Mouse (Mus musculus) cerebellum, postnatal 14 days (tissue): Measurements from ENCODE around the gene Ltb4r1.

ENCODE experiments used
- DNase-seq, 2 experiments: peaks; one replicate each; pipeline ENCODE4 v3.0.0; 2021; ENCODE audit warnings: mixed read lengths in 2 of 2

Ltb4r1 gene

DNA sequence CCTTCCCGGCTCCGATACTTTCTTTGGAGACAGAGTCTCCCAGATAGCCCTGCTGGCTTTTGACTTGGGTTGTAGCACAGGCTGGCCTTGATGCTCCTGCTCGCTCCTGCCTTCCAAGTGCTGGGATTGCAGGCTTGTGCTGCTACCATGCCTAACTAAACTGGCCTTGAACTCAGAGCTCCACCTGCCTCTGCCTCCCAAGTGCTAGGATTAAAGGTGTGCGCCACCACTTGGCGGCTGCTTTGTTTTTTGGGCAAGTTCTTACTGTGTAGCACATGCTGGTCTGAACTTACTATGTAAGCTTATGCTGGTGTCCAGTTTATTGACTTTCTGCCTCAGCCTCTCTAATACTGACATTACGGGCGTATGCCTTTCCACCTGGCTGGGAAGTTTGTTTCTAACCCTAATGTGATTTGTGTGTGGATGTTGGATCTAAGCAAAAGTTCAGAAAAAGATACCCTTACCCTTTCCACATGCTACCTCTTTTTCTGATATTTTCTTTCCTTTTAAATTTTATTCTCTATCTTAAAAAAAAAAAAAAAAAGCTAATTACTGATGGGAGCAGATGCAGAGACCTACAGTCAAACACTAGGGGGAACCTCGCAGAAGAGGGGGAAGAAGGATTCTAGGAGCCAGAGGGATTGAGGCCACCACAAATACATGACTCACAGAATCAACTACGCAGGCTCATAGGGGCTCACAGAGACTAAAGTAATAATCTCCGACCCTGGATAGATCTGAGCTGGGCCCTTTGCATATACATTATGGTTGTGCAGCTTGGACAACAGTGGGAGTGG is 18.5 kb upstream of the Ltb4r1 start:
- DNase-seq = no peak

DNA sequence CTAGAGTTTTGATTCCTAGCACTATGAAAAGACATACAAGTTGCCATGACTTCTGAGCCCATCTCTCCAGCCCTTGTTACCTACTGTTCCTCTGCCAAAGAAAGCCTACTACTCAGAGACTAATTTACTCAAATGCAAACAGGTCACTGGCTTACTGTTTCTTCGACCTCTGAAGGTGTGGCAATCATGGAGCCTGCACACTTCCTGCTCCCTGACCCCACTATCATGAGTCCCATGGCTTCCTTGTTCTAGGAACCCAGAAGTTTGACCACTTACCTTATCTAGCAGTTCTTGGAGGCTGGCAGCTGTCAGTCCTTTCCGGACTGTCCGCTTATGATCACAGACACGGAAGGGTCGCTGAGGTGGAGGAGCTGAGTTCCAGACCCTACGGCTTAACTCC is 8.2 kb upstream of the Ltb4r1 start:
- DNase-seq = no peak

DNA sequence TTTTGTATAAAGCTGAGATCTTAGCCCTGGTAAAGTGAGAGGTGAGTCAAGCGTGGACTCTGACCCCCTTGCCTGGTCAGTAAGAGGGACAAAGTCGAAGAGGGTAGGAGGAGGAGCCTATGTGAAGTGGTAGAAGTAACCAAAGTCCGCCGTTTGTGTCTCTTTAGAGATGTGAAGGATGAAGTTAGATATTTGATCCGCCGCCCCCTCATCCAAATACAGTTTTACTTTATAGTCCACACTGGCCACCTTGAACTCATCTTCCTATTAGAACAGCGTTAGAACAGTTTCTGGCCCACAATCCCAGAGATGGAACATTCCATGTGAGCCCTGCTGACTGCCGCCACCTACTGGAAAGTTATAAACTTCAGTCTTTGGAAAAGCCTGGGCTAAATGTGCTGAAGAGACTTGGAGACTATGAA is 7.4 kb upstream of the Ltb4r1 start, which contains the start of gene Cideb:
TSS of gene Cideb (minus strand) at position 96 of the 422 bp plus-strand sequence.
- peak; percentile 59 to 67 for DNase-seq

DNA sequence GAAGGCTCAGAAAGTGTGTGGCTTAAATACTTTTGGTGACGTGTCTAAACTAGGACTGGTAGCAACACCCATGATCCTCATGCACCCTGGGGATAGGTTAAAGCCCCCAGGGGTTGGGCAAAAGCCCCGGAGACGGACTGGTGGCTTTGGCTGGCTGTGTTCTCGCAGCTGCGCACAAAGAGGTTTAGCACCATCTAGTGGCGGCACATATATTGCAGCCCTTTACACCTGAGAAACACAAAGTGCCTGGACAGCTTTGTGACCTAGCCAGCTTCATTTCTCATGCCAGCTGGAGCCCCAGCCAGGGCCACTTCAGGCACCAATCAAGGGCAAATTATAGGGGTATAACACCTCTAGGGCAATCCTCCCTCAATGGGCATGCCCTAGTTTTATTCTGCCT is 5.6 kb upstream of the Ltb4r1 start:
- DNase-seq = peak; percentile 92 to 95

DNA sequence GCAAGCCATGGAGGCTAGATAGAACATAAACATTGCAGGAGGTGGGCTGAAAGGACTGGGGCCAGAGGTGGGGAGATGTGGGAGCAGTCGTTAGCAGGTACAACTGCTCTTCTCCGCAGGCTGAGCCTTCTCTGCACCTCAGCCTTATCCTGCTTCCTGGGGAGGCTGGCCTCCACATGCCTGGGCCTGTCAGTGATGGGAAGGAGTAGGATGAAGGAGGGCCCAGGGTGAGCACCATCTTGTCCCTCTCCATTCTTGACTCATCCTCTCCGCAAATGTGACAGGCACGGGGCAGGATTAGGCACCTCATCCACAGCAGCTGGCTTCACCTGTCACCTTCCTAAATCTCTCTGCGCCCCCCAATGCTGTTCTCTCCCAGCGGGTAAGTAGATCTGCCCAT is 4.6 kb upstream of the Ltb4r1 start, which contains the start of gene Ltb4r2:
TSS of gene Ltb4r2 (plus strand) at position 266 of the 400 bp plus-strand sequence.
- no peak for DNase-seq

DNA sequence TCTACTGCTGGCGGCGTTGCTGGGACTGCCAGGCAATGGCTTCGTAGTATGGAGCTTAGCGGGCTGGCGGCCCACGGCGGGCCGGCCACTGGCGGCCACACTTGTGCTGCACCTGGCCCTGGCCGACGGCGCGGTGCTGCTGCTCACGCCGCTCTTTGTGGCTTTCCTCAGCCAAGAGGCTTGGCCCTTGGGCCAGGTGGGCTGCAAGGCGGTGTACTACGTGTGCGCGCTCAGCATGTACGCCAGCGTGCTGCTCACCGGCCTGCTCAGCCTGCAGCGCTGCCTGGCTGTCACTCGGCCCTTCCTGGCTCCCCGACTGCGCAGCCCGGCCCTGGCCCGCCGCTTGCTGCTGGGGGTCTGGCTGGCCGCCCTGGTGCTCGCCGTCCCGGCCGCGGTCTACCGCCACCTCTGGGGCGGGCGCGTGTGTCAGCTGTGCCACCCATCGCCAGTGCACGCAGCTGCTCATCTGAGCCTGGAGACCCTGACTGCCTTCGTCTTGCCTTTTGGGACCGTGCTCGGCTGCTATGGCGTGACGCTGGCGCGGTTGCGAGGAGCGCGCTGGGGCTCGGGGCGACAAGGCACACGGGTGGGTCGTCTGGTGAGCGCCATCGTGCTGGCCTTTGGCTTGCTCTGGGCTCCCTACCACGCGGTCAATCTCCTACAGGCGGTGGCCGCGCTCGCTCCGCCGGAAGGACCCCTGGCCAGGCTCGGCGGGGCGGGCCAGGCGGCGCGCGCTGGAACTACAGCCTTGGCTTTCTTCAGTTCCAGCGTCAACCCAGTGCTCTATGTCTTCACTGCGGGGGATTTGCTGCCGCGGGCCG is 3.6 kb upstream of the Ltb4r1 start:
- DNase-seq = peak; percentile 56

DNA sequence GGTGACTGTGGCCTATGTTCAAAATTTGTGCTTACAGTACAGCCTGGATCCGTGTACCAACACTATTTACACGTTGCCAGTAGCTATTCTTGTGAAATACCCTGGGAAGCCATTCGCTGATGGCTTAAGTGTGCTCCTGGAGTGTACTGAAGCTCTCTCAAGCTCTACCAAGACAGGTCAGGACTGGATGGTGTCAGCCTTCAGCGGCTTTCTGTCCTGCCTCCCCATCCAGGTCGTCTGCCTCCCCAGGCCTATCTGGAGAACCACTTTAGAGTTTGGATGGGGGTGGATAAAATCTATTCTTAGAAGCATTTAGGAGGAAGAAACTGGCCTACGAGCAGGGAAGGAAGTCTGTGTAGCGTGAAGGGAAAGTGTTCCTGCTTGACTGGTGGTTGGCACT is 2.6 kb upstream of the Ltb4r1 start:
- no peak for DNase-seq

DNA sequence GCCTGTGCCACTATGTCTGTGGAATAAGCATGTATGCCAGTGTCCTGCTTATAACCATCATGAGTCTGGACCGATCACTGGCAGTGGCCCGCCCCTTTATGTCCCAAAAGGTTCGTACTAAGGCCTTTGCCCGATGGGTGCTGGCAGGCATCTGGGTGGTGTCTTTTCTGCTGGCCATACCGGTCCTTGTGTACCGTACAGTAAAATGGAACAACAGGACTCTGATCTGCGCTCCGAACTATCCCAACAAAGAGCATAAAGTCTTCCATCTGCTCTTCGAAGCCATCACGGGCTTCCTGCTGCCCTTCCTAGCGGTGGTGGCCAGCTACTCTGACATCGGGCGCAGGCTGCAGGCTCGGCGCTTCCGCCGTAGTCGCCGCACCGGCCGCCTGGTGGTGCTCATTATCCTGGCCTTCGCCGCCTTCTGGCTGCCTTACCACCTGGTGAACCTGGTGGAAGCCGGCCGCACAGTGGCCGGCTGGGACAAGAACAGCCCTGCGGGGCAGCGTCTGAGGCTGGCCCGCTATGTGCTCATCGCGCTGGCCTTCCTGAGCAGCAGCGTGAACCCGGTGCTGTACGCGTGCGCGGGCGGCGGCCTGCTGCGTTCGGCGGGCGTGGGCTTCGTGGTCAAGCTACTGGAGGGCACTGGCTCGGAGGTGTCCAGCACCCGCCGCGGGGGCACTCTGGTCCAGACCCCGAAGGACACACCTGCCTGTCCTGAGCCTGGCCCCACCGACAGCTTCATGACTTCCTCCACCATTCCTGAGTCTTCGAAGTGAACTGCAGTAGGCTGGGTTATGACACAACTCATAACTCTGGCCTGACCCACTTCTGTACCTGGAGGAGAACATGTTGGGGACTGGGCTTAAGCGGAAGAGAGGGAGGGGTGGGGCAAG is 2.0 kb downstream of the Ltb4r1 start:
- peak; percentile 75 to 82 for DNase-seq

DNA sequence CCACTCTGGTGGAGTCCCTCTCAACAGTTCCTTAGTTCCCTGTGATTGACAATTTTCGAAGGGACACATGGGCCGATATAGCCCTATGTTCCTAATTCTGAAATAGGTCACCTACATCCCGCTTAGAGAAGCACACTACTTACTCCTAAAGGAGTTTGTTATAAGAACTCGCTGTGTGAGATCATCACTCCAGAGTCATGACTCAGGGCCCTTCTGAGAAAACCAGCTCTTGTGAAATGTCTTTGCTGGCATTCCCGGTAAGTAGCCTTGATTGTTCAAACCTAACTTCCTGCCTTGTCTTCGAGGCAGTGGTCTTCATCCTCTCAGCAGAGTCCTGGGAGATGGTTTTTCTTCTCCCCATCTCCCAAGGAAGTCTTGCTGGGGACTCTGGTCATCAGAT is 2.8 kb downstream of the Ltb4r1 start:
- no peak for DNase-seq

DNA sequence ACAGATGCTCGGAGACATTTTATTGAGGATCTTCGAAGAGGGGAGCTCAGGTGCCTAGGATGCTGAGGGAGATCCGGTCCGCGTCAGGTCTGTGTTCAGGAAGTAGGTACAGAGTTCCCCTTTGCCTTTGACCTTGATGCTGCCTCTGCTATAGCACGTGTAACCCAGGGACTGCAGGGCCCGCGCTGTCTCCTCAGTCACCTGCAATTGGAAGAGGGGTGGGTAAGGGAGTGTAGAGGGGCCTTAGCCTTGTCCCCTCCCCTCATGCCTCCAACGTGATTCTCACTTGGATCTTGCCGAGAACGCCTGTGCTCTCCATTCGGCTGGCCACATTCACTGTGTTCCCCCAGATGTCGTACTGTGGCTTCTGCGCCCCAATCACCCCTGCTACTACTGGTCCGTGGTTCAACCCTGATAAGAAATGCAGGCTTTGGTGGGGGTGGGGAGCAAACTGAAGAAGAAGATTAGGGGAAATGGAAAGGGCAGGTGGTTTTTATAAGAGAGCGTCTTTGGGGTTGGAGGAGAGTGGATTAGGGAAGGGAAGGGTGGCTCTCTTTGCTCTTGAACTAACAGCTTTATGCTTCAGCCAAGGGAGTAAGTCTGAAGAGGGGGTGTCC is 3.4 kb downstream of the Ltb4r1 start:
- DNase-seq = no peak

DNA sequence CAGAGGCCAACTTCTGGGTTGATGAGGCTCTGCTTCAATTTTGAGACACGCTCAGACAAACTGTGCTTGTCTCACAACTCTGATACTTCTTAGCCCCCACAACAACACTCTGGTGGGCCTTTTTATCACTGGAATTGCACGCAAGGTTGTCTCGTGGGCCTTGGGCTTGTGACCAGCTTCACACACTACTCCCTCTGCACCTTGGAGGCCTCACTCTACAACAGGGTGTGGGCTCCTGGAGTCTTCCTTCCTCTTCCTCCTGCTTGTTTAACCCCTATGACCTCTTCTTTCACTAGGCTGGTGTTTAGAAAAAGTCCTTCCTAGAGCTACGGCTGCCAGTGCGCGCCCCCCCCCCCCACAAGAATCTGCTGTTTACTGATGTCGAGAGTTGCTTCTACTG is 10.9 kb downstream of the Ltb4r1 start:
- DNase-seq = peak in 1 of 2 experiments; percentile 1

DNA sequence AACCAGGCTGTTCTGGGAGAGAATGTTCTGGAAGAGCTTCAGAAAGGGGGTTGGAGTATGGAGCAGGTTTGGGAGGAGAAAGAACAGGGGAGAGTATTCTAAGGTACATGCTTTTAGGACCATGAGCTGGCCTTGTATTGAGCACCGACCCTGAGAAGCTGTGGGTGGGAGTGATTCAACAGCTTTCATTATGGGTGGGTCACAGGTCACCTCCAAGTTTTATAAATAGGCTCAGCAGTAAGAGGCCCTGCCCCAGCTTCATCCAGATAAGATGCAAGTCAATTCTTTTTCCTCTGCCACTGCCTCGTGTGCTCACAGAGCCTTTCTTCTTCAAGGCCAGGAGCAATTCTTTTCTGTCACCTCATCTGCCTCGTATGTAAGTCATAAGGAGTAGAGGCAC is 11.4 kb downstream of the Ltb4r1 start:
- DNase-seq = no peak

DNA sequence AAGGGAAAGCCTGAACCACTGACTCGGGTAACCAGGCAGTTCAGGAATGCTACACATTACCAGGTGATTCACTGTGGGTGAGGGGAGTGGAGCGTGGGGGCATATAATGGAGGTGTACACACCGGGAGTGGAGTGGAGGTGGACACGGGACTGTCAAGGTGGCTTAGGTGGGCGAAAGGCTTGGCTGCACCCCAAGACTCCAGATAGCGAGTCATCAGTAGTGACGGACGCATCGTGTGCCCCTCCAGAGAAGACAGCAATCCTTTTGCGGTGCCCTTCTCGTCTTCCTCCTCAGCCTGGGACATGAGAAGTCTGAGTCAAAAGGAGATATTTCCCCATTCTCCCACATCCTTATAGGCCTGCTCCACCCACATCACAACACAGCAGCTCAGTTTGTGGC is 12.0 kb downstream of the Ltb4r1 start:
- DNase-seq = peak in 1 of 2 experiments; percentile 2

DNA sequence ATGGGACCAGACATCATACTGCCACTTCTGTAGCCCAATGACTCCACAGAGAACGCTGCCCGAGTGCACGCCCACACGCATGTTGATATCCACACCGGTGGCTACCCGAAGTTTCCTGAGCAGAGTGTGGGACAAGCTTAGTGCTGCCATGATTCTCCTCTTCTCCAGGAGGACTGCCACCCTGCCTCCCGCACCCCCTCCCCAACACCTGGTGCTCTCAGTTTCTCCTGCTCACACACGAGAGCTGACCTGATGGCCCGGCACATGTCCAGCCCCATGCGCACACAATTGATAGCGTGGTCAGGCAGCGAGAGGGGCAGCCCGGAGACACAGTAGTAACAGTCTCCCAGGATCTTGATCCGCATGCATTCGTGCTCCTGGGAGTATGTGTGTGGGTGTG is 12.9 kb downstream of the Ltb4r1 start:
- peak in 1 of 2 experiments; percentile 1 for DNase-seq

DNA sequence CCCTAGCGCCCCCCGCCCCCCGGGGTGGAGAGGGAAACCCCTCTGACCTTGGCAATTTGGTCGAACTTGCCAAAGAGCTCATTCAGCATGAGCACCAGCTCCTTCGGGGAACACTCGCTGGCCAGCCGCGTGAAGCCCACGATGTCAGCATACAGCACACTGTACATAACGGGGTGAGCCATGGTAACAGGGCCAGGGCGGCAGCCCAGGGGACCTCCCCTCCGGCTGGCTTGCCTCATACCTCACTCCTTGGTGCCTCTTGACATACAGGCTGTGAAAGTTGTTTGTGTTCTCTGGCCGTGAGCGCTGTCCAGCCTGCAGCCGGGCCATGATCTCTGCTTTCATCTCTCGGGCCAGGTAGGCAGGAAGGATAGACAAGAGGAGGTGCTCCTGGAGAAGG is 13.9 kb downstream of the Ltb4r1 start:
- peak in 1 of 2 experiments; percentile 4 for DNase-seq

DNA sequence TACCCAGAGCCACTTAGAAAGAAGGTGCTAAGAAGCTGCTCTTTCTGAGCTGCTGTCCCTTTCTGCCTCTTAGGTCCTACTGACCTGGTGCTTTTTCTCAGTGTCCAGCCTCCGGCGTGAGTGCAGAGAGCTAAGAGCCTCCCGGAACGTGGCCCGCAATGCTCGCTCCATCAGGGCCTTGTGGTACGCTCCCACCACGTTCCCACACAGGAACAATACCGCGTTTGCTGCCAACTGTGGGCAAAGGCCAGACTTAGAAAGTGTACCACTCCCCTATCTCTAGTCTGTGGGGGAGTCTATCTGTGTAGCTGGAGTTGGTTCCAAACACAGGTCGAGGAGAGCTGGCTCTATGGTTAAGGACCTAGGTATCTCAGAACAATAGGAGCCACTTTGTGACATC is 15.0 kb downstream of the Ltb4r1 start:
- peak in 1 of 2 experiments; percentile 12 for DNase-seq

DNA sequence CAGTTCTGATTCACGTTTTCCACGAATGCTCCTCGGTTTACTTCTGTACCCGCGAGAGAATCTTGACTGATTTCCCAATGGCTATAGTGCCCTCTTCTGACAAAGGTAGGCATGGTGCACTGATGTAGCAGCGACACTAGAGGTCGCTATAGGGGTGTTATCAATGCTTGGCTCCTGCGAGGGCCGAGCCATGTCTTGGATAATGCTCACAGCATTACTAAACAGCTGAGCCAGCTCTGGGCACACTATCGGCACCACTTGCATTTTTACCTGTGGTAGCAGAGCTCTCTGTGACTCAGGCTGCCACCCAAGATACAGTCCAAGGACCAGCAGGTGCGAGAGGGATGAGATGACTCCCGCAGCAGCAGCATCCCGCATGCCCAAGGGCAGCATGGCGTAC is 15.5 kb downstream of the Ltb4r1 start:
- DNase-seq = peak; percentile 76 to 79

DNA sequence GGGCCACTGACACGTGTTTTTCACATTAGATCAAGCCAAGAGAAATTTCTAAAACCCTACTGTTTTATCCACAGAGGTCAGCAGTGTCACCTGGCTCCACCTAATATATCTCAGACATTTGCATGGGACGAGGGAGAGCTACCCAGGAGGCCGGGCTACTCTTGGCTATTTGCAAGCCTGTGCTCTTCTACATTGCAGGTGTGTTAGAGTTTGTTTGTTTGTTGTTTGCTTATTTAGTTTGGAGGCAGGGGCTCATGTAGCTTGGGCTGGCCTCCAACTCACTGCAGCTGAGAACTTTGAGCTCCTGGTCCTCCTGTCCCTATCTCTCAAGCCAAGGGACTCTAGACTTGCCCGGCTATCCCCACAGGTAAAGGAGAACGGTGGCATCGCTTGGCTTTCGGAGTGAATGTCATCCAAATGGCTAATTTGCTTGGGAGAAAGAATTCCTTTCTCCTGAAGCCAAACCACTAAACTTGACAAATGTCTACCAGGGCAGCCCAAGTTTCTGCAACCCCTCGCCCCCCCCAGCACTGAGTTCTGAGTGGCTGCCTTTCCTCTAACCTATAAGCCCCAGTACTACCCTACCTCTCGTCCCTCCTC is 16.7 kb downstream of the Ltb4r1 start:
- DNase-seq = no peak

DNA sequence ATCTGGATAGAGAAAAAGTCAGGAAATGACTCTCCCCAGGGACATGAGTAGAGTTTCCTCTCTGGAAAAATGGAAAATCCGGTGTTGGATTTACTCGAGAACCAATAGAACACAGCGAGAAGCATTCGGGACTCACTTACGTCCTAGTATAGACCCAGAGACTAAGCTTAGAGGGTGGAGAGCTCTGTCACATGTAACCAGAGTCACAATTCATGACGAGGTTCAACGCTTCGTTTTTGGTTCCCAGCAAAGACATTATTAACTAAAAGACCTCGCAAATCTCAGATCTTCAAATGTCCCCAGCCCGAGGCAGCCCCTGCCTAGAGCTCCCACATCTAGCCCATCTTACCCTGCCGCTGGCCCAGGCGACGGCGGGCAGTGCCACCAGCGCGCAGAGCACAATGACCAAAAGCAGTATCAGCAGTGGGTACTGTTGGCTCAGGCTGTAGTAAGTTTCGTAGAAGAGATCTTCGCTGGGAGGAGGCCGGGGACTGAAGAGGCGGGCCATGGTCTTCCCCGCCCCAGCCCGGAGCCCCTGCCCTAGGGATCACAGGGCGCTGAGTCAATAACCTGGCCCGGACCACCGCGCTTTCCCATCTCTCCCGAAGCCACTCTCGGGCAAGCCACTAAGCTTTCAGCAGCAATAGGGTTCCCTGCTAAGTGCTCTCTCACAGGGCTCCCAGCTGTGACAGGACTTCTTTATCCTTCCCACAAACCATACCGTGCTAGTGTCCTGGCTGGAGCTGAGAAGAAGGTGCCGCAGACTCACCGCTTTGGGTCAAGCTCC is 17.6 kb downstream of the Ltb4r1 start:
- DNase-seq = peak in 1 of 2 experiments; percentile 4

DNA sequence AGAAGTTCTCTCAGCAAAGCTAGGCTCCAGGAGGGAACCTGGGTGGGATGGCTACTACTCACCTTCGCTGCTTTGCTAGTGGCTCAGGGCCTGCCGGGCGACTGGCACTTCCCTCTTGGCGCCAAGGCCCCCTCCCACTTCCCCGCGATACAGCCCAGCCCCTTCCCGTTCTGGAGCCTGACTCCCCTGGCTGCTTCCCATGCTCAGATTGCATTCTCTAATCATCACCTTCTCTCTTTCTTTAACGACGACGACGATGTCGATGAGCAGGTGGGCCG is 18.1 kb downstream of the Ltb4r1 start, which contains the start of gene Adcy4:
TSS of gene Adcy4 (minus strand) at position 138 of the 278 bp plus-strand sequence.
- peak in 1 of 2 experiments; percentile 0 for DNase-seq

DNA sequence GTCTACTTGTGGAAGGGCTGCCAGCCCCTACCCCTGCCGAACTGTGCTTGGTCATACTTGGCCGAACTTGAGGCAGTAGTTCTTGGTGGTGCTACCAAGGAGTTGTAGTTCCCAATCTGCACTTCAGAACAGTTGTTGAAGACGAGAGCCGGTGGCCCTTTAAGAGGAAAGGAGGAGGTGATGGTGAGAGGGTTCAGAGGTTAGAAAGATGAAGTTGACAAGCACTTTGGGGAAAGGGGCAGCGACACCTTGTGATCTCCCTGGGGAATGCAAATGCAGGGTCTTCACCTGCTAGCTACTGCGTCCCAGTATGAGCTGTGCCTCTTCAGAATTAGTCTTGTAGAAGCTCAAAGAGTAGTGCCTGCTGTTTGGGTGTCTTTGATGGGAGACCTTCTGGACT is 19.4 kb downstream of the Ltb4r1 start:
- DNase-seq = no peak
